Mouse (Mus musculus) stomach, embryonic 16.5 days (tissue): ENCODE results near the gene Uhrf1. TPM values are rescaled to one million over a fixed set of nuclear protein-coding genes. Genes with fewer than 3 reads are reported as not detected.

Source experiments
- ATAC-seq: fragments of 200-750 bp; cut with Nextera tagmentation; 2 replicates; pipeline ENCODE4 v1.8.0; 2017; ENCODE audit warnings: moderate number of reproducible peaks, moderate TSS enrichment; ENCODE audit not compliant: insufficient read depth, low FRiP score
- H3K27ac ChIP-seq: fragments of 300-500 bp; sonication (generic); 2 replicates; pipeline ENCODE4 v1.5.1; 2014; ENCODE audit warnings: low read length
- H3K27me3 ChIP-seq: fragments of 300-500 bp; sonication (generic); 2 replicates; pipeline ENCODE4 v1.6.1; 2014; ENCODE audit warnings: low read length, control low read depth, mixed read lengths; ENCODE audit not compliant: control insufficient read depth, insufficient read depth
- H3K36me3 ChIP-seq: fragments of 300-500 bp; sonication (generic); 2 replicates; pipeline ENCODE4 v1.6.1; 2014; ENCODE audit warnings: low read length; ENCODE audit not compliant: control insufficient read depth, insufficient read depth
- H3K4me1 ChIP-seq: fragments of 300-500 bp; sonication (generic); 2 replicates; pipeline ENCODE4 v1.6.1; 2014; ENCODE audit warnings: low read length, control low read depth, mixed read lengths; ENCODE audit not compliant: control insufficient read depth, insufficient read depth
- H3K4me2 ChIP-seq: fragments of 300-500 bp; sonication (generic); 2 replicates; pipeline ENCODE4 v1.6.1; 2014; ENCODE audit warnings: low read depth, low read length, mixed read lengths
- H3K4me3 ChIP-seq: fragments of 300-500 bp; sonication (generic); replicated peaks from 2 replicates; pipeline ENCODE4 v1.5.1; 2014; ENCODE audit warnings: mild to moderate bottlenecking, low read length
- H3K9ac ChIP-seq: fragments of 300-500 bp; sonication (generic); 2 replicates; pipeline ENCODE4 v1.6.1; 2014; ENCODE audit warnings: low read length
- H3K9me3 ChIP-seq: fragments of 300-500 bp; sonication (generic); replicated peaks from 2 replicates; pipeline ENCODE4 v1.6.1; 2016; ENCODE audit warnings: low read length, control low read depth; ENCODE audit not compliant: control insufficient read depth
- WGBS: fragments of 180-500 bp; shearing (Covaris S2); extraction: QIAGEN DNeasy Blood & Tissue Kit; methylation state at CpG from one replicate; pipeline ENCODE4 v1.1.7; 2014; 5-methylcytosine and 5-hydroxymethylcytosine counted together
- polyA plus RNA-seq: library from polyadenylated mRNA; unstranded; fragments of >200 nt; fragmentation: Nextera tagmentation; extraction: Ambion mirVana; gene quantifications from 2 replicates; pipeline ENCODE4 v1.2.1, GENCODE M21; 2015

Gene Uhrf1
- polyA plus RNA-seq, 1 experiment from 2014 or later: 90.4 TPM

GRCm38 (mm10) chr17:56271609-56272253, 31.4 kb upstream of the Uhrf1 start:
- no peaks in the 10 kb centered on the region for H3K9me3 ChIP-seq
- no peak overlapping the region for H3K27ac ChIP-seq
- peaks cover 12% of the 10 kb centered on the region for H3K4me1 ChIP-seq
- H3K4me2 ChIP-seq: no peak overlapping the region
- no peak for ATAC-seq
- no peak overlapping the region for H3K4me3 ChIP-seq
- 86% methylated on average over 12 of the region's 12 CpGs for WGBS
- peaks cover 8% of the 10 kb centered on the region for H3K36me3 ChIP-seq
- H3K9ac ChIP-seq: no peak overlapping the region
- H3K27me3 ChIP-seq: no peaks in the 10 kb centered on the region

- Histone ChIP-seq H3K27ac (peak overlapping the region; percentile 55; the same call in 1 of the 2 replicates), H3K9ac (peak overlapping the region; percentile 55), H3K9me3 (no peaks in the 10 kb centered on the region), H3K36me3 (peaks cover 8% of the 10 kb centered on the region), H3K4me1 (peaks cover 18% of the 10 kb centered on the region), H3K27me3 (no peaks in the 10 kb centered on the region), H3K4me2 (no peak overlapping the region), H3K4me3 (no peak overlapping the region)
- ATAC-seq: no peak
- 64% methylated on average over 3 of the region's 3 CpGs for WGBS
Observed at GRCm38 (mm10) chr17:56272644-56273043, 30.5 kb upstream of the Uhrf1 start.

- Histone ChIP-seq H3K36me3 (peaks cover 8% of the 10 kb centered on the region), H3K4me2 (no peak overlapping the region), H3K27me3 (no peaks in the 10 kb centered on the region), H3K4me3 (no peak overlapping the region), H3K4me1 (peaks cover 21% of the 10 kb centered on the region), H3K9me3 (no peaks in the 10 kb centered on the region), H3K27ac (peak overlapping the region; percentile 55; the same call in 1 of the 2 replicates), H3K9ac (peak overlapping the region; percentile 55)
- WGBS: 87% methylated on average over 7 of the region's 7 CpGs
- ATAC-seq: no peak
Observed at GRCm38 (mm10) chr17:56273482-56273881, 29.6 kb upstream of the Uhrf1 start.

GRCm38 (mm10) chr17:56273986-56274385, 29.1 kb upstream of the Uhrf1 start:
- peak overlapping the region; percentile 40; the same call in 1 of the 2 replicates for H3K9ac ChIP-seq
- H3K27ac ChIP-seq: no peak overlapping the region
- ATAC-seq: no peak
- no peak overlapping the region for H3K4me3 ChIP-seq
- H3K4me1 ChIP-seq: peaks cover 21% of the 10 kb centered on the region
- H3K36me3 ChIP-seq: peaks cover 8% of the 10 kb centered on the region
- no peak overlapping the region for H3K4me2 ChIP-seq
- no peaks in the 10 kb centered on the region for H3K27me3 ChIP-seq
- H3K9me3 ChIP-seq: no peaks in the 10 kb centered on the region
- 82% methylated on average over 5 of the region's 5 CpGs for WGBS

- Histone ChIP-seq H3K4me2 (peak overlapping the region; percentile 69), H3K27me3 (no peaks in the 10 kb centered on the region), H3K4me3 (peak overlapping the region; percentile 72), H3K9ac (peak overlapping the region; percentile 87), H3K27ac (peak overlapping the region; percentile 97), H3K36me3 (peaks cover 12% of the 10 kb centered on the region), H3K4me1 (peaks cover 26% of the 10 kb centered on the region), H3K9me3 (no peaks in the 10 kb centered on the region)
- peak; percentile 22; the same call in 1 of the 2 replicates for ATAC-seq
- 19% methylated on average over 5 of the region's 5 CpGs for WGBS
Observed at GRCm38 (mm10) chr17:56275842-56276480, 27.2 kb upstream of the Uhrf1 start.

- Histone ChIP-seq H3K4me3 (peak within 1 kb of the TSS; percentile 72), H3K27ac (peak within 1 kb of the TSS; percentile 97), H3K4me2 (peak within 1 kb of the TSS; percentile 69), H3K36me3 (peaks cover 14% of the 10 kb centered on the region), H3K9me3 (no peaks in the 10 kb centered on the region), H3K4me1 (peaks cover 27% of the 10 kb centered on the region), H3K27me3 (no peaks in the 10 kb centered on the region), H3K9ac (peak within 1 kb of the TSS; percentile 87)
- 3% methylated on average over 18 of the region's 21 CpGs for WGBS
- peak; percentile 95 for ATAC-seq
Observed at GRCm38 (mm10) chr17:56276643-56277566, 26.2 kb upstream of the Uhrf1 start, which contains the start of gene Ticam1. Ticam1 (minus strand) TSS chr17:56276786.

GRCm38 (mm10) chr17:56277567-56277893, 25.6 kb upstream of the Uhrf1 start:
- ATAC-seq: no peak
- Histone ChIP-seq H3K36me3 (peaks cover 14% of the 10 kb centered on the region), H3K9me3 (no peaks in the 10 kb centered on the region), H3K4me2 (peak overlapping the region; percentile 69), H3K27ac (peak overlapping the region; percentile 97), H3K27me3 (no peaks in the 10 kb centered on the region), H3K4me3 (peak overlapping the region; percentile 72; the same call in 1 of the 2 replicates), H3K9ac (peak overlapping the region; percentile 57; the same call in 1 of the 2 replicates), H3K4me1 (peaks cover 25% of the 10 kb centered on the region)
- WGBS: 34% methylated on average over 2 of the region's 2 CpGs

- H3K27me3 ChIP-seq: no peaks in the 10 kb centered on the region
- no peak overlapping the region for H3K4me2 ChIP-seq
- peak overlapping the region; percentile 97; the same call in 1 of the 2 replicates for H3K27ac ChIP-seq
- H3K9ac ChIP-seq: no peak overlapping the region; the same call in 1 of the 2 replicates
- H3K4me1 ChIP-seq: peaks cover 18% of the 10 kb centered on the region
- no peak for ATAC-seq
- peaks cover 14% of the 10 kb centered on the region for H3K36me3 ChIP-seq
- no peaks in the 10 kb centered on the region for H3K9me3 ChIP-seq
- no peak overlapping the region for H3K4me3 ChIP-seq
- 88% methylated on average over 5 of the region's 5 CpGs for WGBS
Observed at GRCm38 (mm10) chr17:56278340-56278739, 24.8 kb upstream of the Uhrf1 start.
